Mouse (Mus musculus): ENCODE measurements around the gene Ift140. TPM values are rescaled to one million over a fixed set of nuclear protein-coding genes. Genes with fewer than 3 reads are reported as not detected.

The Ift140 gene
- polyA plus RNA-seq, 1 experiment from 2014 or later: 21.7 TPM

Other genes starting within 250 kb of the Ift140 start
- 0.10 TPM in 1 of 2 replicates, not detected in the other for gene Meiob, start 211.8 kb upstream of the Ift140 start, polyA plus RNA-seq (2015; fragmentation: Nextera tagmentation; extraction: Ambion mirVana)
- 50.9 and 53.1 TPM in 2 replicates for gene Hagh, start 175.9 kb upstream of the Ift140 start, polyA plus RNA-seq (2015; fragmentation: Nextera tagmentation; extraction: Ambion mirVana)
- gene Fahd1, start 165.7 kb upstream of the Ift140 start, polyA plus RNA-seq (2015; fragmentation: Nextera tagmentation; extraction: Ambion mirVana): 29.9 and 36.5 TPM in 2 replicates
- gene Igfals, start 150.1 kb upstream of the Ift140 start, polyA plus RNA-seq (2015; fragmentation: Nextera tagmentation; extraction: Ambion mirVana): 3.7 and 4.2 TPM in 2 replicates
- 44.1 and 47.9 TPM in 2 replicates for gene Nubp2, start 129.7 kb upstream of the Ift140 start, polyA plus RNA-seq (2015; fragmentation: Nextera tagmentation; extraction: Ambion mirVana)
- gene Spsb3, start 129.4 kb upstream of the Ift140 start, polyA plus RNA-seq (2015; fragmentation: Nextera tagmentation; extraction: Ambion mirVana): 31.5 and 32.7 TPM in 2 replicates
- gene Eme2, start 121.0 kb upstream of the Ift140 start, polyA plus RNA-seq (2015; fragmentation: Nextera tagmentation; extraction: Ambion mirVana): 32.3 and 33.5 TPM in 2 replicates
- 91.2 and 96.2 TPM in 2 replicates for gene Mrps34, start 121.0 kb upstream of the Ift140 start, polyA plus RNA-seq (2015; fragmentation: Nextera tagmentation; extraction: Ambion mirVana)
- 63.1 and 64.8 TPM in 2 replicates for gene Nme3, start 119.6 kb upstream of the Ift140 start, polyA plus RNA-seq (2015; fragmentation: Nextera tagmentation; extraction: Ambion mirVana)
- gene Mapk8ip3, start 79.1 kb upstream of the Ift140 start, polyA plus RNA-seq (2015; fragmentation: Nextera tagmentation; extraction: Ambion mirVana): 32.8 and 33.4 TPM in 2 replicates
- gene Jpt2, start 55.4 kb upstream of the Ift140 start, polyA plus RNA-seq (2015; fragmentation: Nextera tagmentation; extraction: Ambion mirVana): 158 and 170 TPM in 2 replicates
- 3.4 and 4.2 TPM in 2 replicates for gene Cramp1l, start 297 bp upstream of the Ift140 start, polyA plus RNA-seq (2015; fragmentation: Nextera tagmentation; extraction: Ambion mirVana)
- 24.1 and 25.2 TPM in 2 replicates for gene Tmem204, start 67.5 kb downstream of the Ift140 start, polyA plus RNA-seq (2015; fragmentation: Nextera tagmentation; extraction: Ambion mirVana)
- 38.9 and 39.9 TPM in 2 replicates for gene Telo2, start 99.9 kb downstream of the Ift140 start, polyA plus RNA-seq (2015; fragmentation: Nextera tagmentation; extraction: Ambion mirVana)
- 0.50 and 0.56 TPM in 2 replicates for gene Ptx4, start 104.7 kb downstream of the Ift140 start, polyA plus RNA-seq (2015; fragmentation: Nextera tagmentation; extraction: Ambion mirVana)
- gene Clcn7, start 117.3 kb downstream of the Ift140 start, polyA plus RNA-seq (2015; fragmentation: Nextera tagmentation; extraction: Ambion mirVana): 21.4 and 24.7 TPM in 2 replicates
- gene Ccdc154, start 146.4 kb downstream of the Ift140 start, polyA plus RNA-seq (2015; fragmentation: Nextera tagmentation; extraction: Ambion mirVana): 0.79 TPM in 2 replicates
- gene Gm38655, start 159.4 kb downstream of the Ift140 start, polyA plus RNA-seq (2015; fragmentation: Nextera tagmentation; extraction: Ambion mirVana): 6.6 and 7.0 TPM in 2 replicates
- gene BC003965, start 168.5 kb downstream of the Ift140 start, polyA plus RNA-seq (2015; fragmentation: Nextera tagmentation; extraction: Ambion mirVana): 30.4 and 33.5 TPM in 2 replicates
- 6.9 and 9.0 TPM in 2 replicates for gene Unkl, start 172.3 kb downstream of the Ift140 start, polyA plus RNA-seq (2015; fragmentation: Nextera tagmentation; extraction: Ambion mirVana)
- gene Gnptg, start 224.0 kb downstream of the Ift140 start, polyA plus RNA-seq (2015; fragmentation: Nextera tagmentation; extraction: Ambion mirVana): 39.9 and 40.9 TPM in 2 replicates
- gene Tsr3, start 224.1 kb downstream of the Ift140 start, polyA plus RNA-seq (2015; fragmentation: Nextera tagmentation; extraction: Ambion mirVana): 35.8 and 37.1 TPM in 2 replicates
- gene Baiap3, start 240.3 kb downstream of the Ift140 start, polyA plus RNA-seq (2015; fragmentation: Nextera tagmentation; extraction: Ambion mirVana): 4.3 and 5.2 TPM in 2 replicates

Measured in stomach, embryonic 16.5 days (tissue).